Mouse (Mus musculus): ENCODE data around the gene Hspb9. TPM values are rescaled to one million over a fixed set of nuclear protein-coding genes. Genes with fewer than 3 reads are reported as not detected.

The Hspb9 gene
- polyA plus RNA-seq, 1 experiment from 2014 or later, result not detected

DNA sequence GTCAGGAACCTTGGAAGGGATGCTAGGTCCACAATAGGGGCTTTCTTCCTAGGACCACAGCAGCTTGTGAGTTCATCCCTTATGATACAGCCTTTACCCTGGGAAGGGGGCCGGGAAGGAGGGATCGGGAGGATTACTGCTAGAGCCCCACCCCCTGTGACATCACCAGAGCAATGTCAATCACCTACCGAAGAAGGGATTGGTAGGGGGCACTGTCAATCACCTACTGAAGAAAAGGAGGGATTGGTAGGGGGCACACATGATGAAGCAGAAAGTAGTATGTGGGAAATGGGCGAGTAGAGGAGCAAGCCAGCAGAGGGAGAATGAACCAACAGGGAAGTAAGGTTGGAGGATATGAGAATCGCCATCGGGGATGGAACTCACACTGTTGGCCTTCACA lies 42.8 kb downstream of the Hspb9 start:
- DNase-seq (ENCODE audit: low spot score) (no peak), ATAC-seq (no peak)
- Histone ChIP-seq H3K27me3 (replicated peaks; ENCODE audit: control insufficient read depth, insufficient read depth, low read length) (peaks cover 10% of the 10 kb centered on the region; the same call in 1 of the 2 replicates), H3K4me1 (ENCODE audit: control insufficient read depth, insufficient read depth, low read length) (peaks cover 6% of the 10 kb centered on the region; the same call in 1 of the 2 replicates), H3K9ac (ENCODE audit: low read length) (no peak overlapping the region), H3K4me3 (ENCODE audit: low read depth, low read length) (no peak overlapping the region), H3K36me3 (ENCODE audit: control insufficient read depth, insufficient read depth, low read length) (0 out of 2 replicates have a peak, but pooled peaks cover 6% of the 10 kb centered on the region), H3K27ac (ENCODE audit: low read depth, low read length) (no peak overlapping the region), H3K4me2 (ENCODE audit: low read length) (no peak overlapping the region), H3K9me3 (replicated peaks; ENCODE audit: control insufficient read depth, low read length) (no peaks in the 10 kb centered on the region)
- 59% methylated on average over 6 of the region's 6 CpGs for WGBS

DNA sequence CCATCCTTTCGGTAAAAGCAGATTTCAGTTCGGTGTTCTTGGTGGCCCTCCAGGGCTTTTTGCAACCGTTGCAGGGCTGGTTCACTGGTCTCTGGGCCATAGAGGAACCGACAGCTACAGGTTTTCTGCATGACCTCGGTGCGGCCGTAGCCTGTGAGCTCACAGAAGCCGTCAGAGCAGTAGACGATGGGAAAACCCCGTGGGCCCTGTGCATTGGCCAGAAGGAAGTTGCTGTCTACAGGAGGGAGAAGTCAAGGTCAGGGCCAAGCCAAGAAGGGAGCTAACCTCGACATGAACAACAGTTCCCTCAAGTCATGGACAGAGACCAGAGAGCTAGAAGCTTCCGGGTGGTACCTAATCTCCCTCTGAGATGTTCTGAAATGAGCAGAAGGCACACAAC lies 43.9 kb downstream of the Hspb9 start:
- Histone ChIP-seq H3K9me3 (replicated peaks; ENCODE audit: control insufficient read depth, low read length) (no peaks in the 10 kb centered on the region), H3K9ac (ENCODE audit: low read length) (no peak overlapping the region), H3K27me3 (replicated peaks; ENCODE audit: control insufficient read depth, insufficient read depth, low read length) (peaks cover 10% of the 10 kb centered on the region; the same call in 1 of the 2 replicates), H3K36me3 (ENCODE audit: control insufficient read depth, insufficient read depth, low read length) (0 out of 2 replicates have a peak, but pooled peaks cover 4% of the 10 kb centered on the region), H3K4me2 (ENCODE audit: low read length) (no peak overlapping the region), H3K27ac (ENCODE audit: low read depth, low read length) (no peak overlapping the region), H3K4me1 (ENCODE audit: control insufficient read depth, insufficient read depth, low read length) (peaks cover 6% of the 10 kb centered on the region; the same call in 1 of the 2 replicates), H3K4me3 (ENCODE audit: low read depth, low read length) (no peak overlapping the region)
- DNase-seq (ENCODE audit: low spot score) (no peak), ATAC-seq (no peak)
- 94% methylated on average over 12 of the region's 12 CpGs for WGBS

DNA sequence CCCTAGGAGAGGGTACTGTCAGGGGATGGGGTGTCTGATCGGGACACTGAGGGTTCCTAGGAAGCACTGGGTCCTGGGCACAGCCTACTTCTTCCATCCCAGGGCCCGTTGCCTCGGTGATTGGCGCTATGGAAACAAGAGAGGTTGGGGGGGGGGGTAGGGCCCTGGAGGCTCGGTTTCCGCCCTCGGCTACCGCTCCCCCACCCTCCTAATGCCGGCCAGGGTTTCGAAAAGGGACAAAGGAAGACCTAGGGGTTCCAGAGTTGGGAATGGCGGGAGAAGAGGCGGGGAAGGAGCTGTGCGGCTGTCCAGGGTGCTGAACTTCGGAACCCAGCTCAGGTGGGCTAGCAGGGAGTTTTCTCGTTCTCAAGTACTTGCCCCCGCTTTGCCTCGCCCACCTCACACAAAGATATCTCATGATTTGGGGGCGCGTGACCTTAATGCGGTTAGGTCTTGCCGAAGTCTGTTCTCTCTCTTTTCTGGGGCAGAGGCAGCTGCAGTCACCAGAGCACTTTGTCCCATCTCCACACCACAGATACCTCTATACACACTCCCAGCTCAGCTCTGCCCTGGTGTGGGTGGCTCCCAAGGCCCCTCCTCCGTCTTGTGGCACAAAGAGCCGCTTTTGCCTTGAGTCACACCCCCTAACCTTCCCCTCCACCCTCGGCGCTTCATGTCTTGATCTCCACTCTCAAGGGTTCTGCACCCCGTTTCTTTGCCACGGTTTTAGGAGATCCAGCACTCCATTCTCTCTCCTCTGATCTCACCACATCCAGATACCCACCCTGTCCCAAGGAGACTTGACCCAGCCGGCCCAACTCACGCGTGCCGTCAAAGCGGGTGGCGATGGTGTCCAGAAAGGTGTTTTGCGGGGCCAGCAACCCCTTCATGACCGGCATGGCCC lies 45.3 kb downstream of the Hspb9 start:
- Histone ChIP-seq H3K4me1 (ENCODE audit: control insufficient read depth, insufficient read depth, low read length) (peaks cover 6% of the 10 kb centered on the region; the same call in 1 of the 2 replicates), H3K9me3 (replicated peaks; ENCODE audit: control insufficient read depth, low read length) (no peaks in the 10 kb centered on the region), H3K9ac (ENCODE audit: low read length) (peak overlapping the region; percentile 73), H3K27me3 (replicated peaks; ENCODE audit: control insufficient read depth, insufficient read depth, low read length) (peaks cover 10% of the 10 kb centered on the region; the same call in 1 of the 2 replicates), H3K27ac (ENCODE audit: low read depth, low read length) (peak overlapping the region; percentile 39; the same call in 1 of the 2 replicates), H3K4me3 (ENCODE audit: low read depth, low read length) (peak overlapping the region; percentile 43), H3K36me3 (ENCODE audit: control insufficient read depth, insufficient read depth, low read length) (0 out of 2 replicates have a peak, but pooled peaks cover 4% of the 10 kb centered on the region), H3K4me2 (ENCODE audit: low read length) (peak overlapping the region; percentile 77)
- DNase-seq (ENCODE audit: low spot score), result peak; percentile 53
- peak; percentile 53 for ATAC-seq
- under 1% methylated on average over 35 of the region's 35 CpGs for WGBS

- Histone ChIP-seq H3K4me3 (ENCODE audit: low read depth, low read length) (peak within 1 kb of the TSS; percentile 43), H3K27me3 (replicated peaks; ENCODE audit: control insufficient read depth, insufficient read depth, low read length) (peaks cover 10% of the 10 kb centered on the region; the same call in 1 of the 2 replicates), H3K9ac (ENCODE audit: low read length) (peak within 1 kb of the TSS; percentile 73), H3K4me1 (ENCODE audit: control insufficient read depth, insufficient read depth, low read length) (peaks cover 6% of the 10 kb centered on the region; the same call in 1 of the 2 replicates), H3K36me3 (ENCODE audit: control insufficient read depth, insufficient read depth, low read length) (0 out of 2 replicates have a peak, but pooled peaks cover 4% of the 10 kb centered on the region), H3K4me2 (ENCODE audit: low read length) (peak within 1 kb of the TSS; percentile 77), H3K27ac (ENCODE audit: low read depth, low read length) (peak within 1 kb of the TSS; percentile 39; the same call in 1 of the 2 replicates), H3K9me3 (replicated peaks; ENCODE audit: control insufficient read depth, low read length) (no peaks in the 10 kb centered on the region)
- under 1% methylated on average over 43 of the region's 51 CpGs for WGBS
- DNase-seq (ENCODE audit: low spot score) (peak; percentile 84), ATAC-seq (peak; percentile 66)
Measured at GRCm38 (mm10) chr11:100759611-100760233, 46.1 kb downstream of the Hspb9 start, which contains the start of gene Kcnh4. TSS of gene Kcnh4 (minus strand) at chr11:100759942.

GRCm38 (mm10) chr11:100761547-100762045 lies 47.9 kb downstream of the Hspb9 start:
- DNase-seq (ENCODE audit: low spot score), result peak; percentile 83
- H3K9ac ChIP-seq (ENCODE audit: low read length), result peak overlapping the region; percentile 60
- 0 out of 2 replicates have a peak overlapping the region, but pooled peaks have one; percentile 27 for H3K27ac ChIP-seq (ENCODE audit: low read depth, low read length)
- H3K4me2 ChIP-seq (ENCODE audit: low read length), result peak overlapping the region; percentile 68
- H3K9me3 ChIP-seq (replicated peaks; ENCODE audit: control insufficient read depth, low read length), result no peaks in the 10 kb centered on the region
- peaks cover 10% of the 10 kb centered on the region; the same call in 1 of the 2 replicates for H3K27me3 ChIP-seq (replicated peaks; ENCODE audit: control insufficient read depth, insufficient read depth, low read length)
- H3K4me1 ChIP-seq (ENCODE audit: control insufficient read depth, insufficient read depth, low read length), result peaks cover 6% of the 10 kb centered on the region; the same call in 1 of the 2 replicates
- under 1% methylated on average over 27 of the region's 27 CpGs for WGBS
- ATAC-seq, result peak; percentile 51
- H3K36me3 ChIP-seq (ENCODE audit: control insufficient read depth, insufficient read depth, low read length), result no peaks in the 10 kb centered on the region
- peak overlapping the region; percentile 37 for H3K4me3 ChIP-seq (ENCODE audit: low read depth, low read length)

GRCm38 (mm10) chr11:100762831-100763230 lies 49.2 kb downstream of the Hspb9 start, which contains the start of gene Hcrt:
TSS of gene Hcrt (minus strand) at chr11:100762931.
- no peak for ATAC-seq
- WGBS, result 82% methylated on average over 7 of the region's 7 CpGs
- H3K27ac ChIP-seq (ENCODE audit: low read depth, low read length), result 0 out of 2 replicates have a peak within 1 kb of the TSS, but pooled peaks have one; percentile 27

More at GRCm38 (mm10) chr11:100762831-100763230, 49.2 kb downstream of the Hspb9 start, which contains the start of gene Hcrt:
- Histone ChIP-seq H3K4me1 (ENCODE audit: control insufficient read depth, insufficient read depth, low read length) (peaks cover 6% of the 10 kb centered on the region; the same call in 1 of the 2 replicates), H3K9me3 (replicated peaks; ENCODE audit: control insufficient read depth, low read length) (no peaks in the 10 kb centered on the region), H3K36me3 (ENCODE audit: control insufficient read depth, insufficient read depth, low read length) (no peaks in the 10 kb centered on the region), H3K9ac (ENCODE audit: low read length) (peak within 1 kb of the TSS; percentile 60), H3K4me3 (ENCODE audit: low read depth, low read length) (peak within 1 kb of the TSS; percentile 37), H3K4me2 (ENCODE audit: low read length) (peak within 1 kb of the TSS; percentile 68), H3K27me3 (replicated peaks; ENCODE audit: control insufficient read depth, insufficient read depth, low read length) (peaks cover 10% of the 10 kb centered on the region; the same call in 1 of the 2 replicates)
- DNase-seq (ENCODE audit: low spot score), result no peak

Other genes starting within 250 kb of the Hspb9 start
- gene Klhl11, start 241.1 kb upstream of the Hspb9 start, polyA plus RNA-seq (2014; fragmentation: Nextera tagmentation; extraction: Ambion mirVana), result 15.2 and 19.8 TPM in 2 replicates
- 198 and 208 TPM in 2 replicates for gene Acly, start 185.8 kb upstream of the Hspb9 start, polyA plus RNA-seq (2014; fragmentation: Nextera tagmentation; extraction: Ambion mirVana)
- 1.7 and 2.5 TPM in 2 replicates for gene Ttc25, start 168.2 kb upstream of the Hspb9 start, polyA plus RNA-seq (2014; fragmentation: Nextera tagmentation; extraction: Ambion mirVana)
- 22.0 and 25.6 TPM in 2 replicates for gene Cnp, start 138.9 kb upstream of the Hspb9 start, polyA plus RNA-seq (2014; fragmentation: Nextera tagmentation; extraction: Ambion mirVana)
- gene Nkiras2, start 94.6 kb upstream of the Hspb9 start, polyA plus RNA-seq (2014; fragmentation: Nextera tagmentation; extraction: Ambion mirVana), result 111 and 122 TPM in 2 replicates
- 77.3 and 82.5 TPM in 2 replicates for gene Dnajc7, start 93.7 kb upstream of the Hspb9 start, polyA plus RNA-seq (2014; fragmentation: Nextera tagmentation; extraction: Ambion mirVana)
- gene Zfp385c, start 21.4 kb upstream of the Hspb9 start, polyA plus RNA-seq (2014; fragmentation: Nextera tagmentation; extraction: Ambion mirVana), result 0.10 TPM in 1 of 2 replicates, not detected in the other
- 1.2 and 1.6 TPM in 2 replicates for gene Dhx58, start 9.6 kb upstream of the Hspb9 start, polyA plus RNA-seq (2014; fragmentation: Nextera tagmentation; extraction: Ambion mirVana)
- gene Kat2a, start 1.4 kb upstream of the Hspb9 start, polyA plus RNA-seq (2014; fragmentation: Nextera tagmentation; extraction: Ambion mirVana), result 32.6 and 47.3 TPM in 2 replicates
- 133 and 142 TPM in 2 replicates for gene Rab5c, start 24.4 kb downstream of the Hspb9 start, polyA plus RNA-seq (2014; fragmentation: Nextera tagmentation; extraction: Ambion mirVana)
- 3.5 and 4.4 TPM in 2 replicates for gene Kcnh4, start 46.1 kb downstream of the Hspb9 start, polyA plus RNA-seq (2014; fragmentation: Nextera tagmentation; extraction: Ambion mirVana)
- gene Hcrt, start 49.1 kb downstream of the Hspb9 start, polyA plus RNA-seq (2014; fragmentation: Nextera tagmentation; extraction: Ambion mirVana), result 0.53 and 1.4 TPM in 2 replicates
- gene Ghdc, start 57.1 kb downstream of the Hspb9 start, polyA plus RNA-seq (2014; fragmentation: Nextera tagmentation; extraction: Ambion mirVana), result 0.94 and 1.7 TPM in 2 replicates
- gene Stat5b, start 136.9 kb downstream of the Hspb9 start, polyA plus RNA-seq (2014; fragmentation: Nextera tagmentation; extraction: Ambion mirVana), result 10.9 and 11.4 TPM in 2 replicates
- 0.69 and 0.96 TPM in 2 replicates for gene Stat5a, start 145.5 kb downstream of the Hspb9 start, polyA plus RNA-seq (2014; fragmentation: Nextera tagmentation; extraction: Ambion mirVana)
- gene Stat3, start 225.7 kb downstream of the Hspb9 start, polyA plus RNA-seq (2014; fragmentation: Nextera tagmentation; extraction: Ambion mirVana), result 23.3 and 26.4 TPM in 2 replicates